Mouse (Mus musculus) heart, adult 18-20 months (tissue): ENCODE results near the gene Fam171a2. TPM values are rescaled to one million over a fixed set of nuclear protein-coding genes. Genes with fewer than 3 reads are reported as not detected.

Experiments
- DNase-seq, 2 experiments: peaks; one replicate each; pipeline ENCODE4 v3.0.0; 2021 to 2022; ENCODE audit warnings: mixed read lengths in 1 of 2
- long read RNA-seq, 2 experiments: library from polyadenylated mRNA; stranded (forward); transcript quantifications; one replicate each; pipeline ENCODE4 v2.0.0; 2021
- total RNA-seq, 2 experiments: library from RNA; stranded (reverse); gene quantifications; 2 replicates each; pipeline ENCODE4 v1.2.3; 2021

Fam171a2 gene
- total RNA-seq = 1 to 10 TPM; 3.4 to 4.8 TPM
- long read RNA-seq, experiment 1 = 0 reads
- long read RNA-seq, experiment 2 = 0 reads

- DNase-seq = peak; percentile 69 to 81
Observed at GRCm38 (mm10) chr11:102447497-102447896, at the start of gene Fam171a2. Gene Fam171a2, minus strand, starts transcription at chr11:102447682.

DNA sequence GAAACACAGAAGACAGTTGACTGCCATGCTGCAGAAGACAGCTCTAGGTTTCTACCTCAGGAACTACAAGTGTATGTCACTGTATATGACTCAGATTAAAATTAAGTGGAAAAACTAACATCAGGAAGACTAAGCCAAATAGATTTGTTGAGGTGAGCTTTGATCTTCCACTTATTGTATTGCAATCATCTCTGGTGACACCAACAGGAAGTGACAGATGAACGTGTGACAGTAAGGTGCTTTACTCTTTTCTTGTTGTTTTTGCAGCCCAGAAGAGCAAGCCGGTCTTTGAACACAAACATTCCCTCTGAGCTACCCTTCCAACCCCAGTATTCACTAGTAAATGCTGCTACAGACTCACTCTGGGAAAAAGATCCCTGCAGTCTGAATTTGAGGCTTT lies 49.2 kb upstream of the Fam171a2 start:
- DNase-seq = no peak

GRCm38 (mm10) chr11:102496206-102496605 lies 48.7 kb upstream of the Fam171a2 start:
- DNase-seq = no peak

DNA sequence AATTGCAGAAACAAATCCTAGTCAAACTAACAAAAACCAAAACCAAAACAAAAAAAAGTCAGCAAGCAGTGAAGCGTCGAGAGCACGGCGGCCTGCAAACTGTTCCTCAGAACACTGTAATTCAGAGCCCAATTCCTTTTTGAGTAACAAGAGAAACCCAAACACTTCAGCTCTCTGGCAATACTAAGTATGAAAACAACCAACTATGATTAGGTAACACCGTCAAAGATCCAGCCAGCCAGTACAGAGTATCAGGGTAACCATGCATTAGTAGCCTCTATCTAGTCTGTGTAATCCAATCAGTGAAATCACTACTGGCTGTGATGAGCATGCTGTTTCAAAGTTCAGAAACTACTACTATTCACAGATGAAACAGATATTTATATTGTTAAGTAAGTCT lies 48.3 kb upstream of the Fam171a2 start:
- no peak for DNase-seq

DNA sequence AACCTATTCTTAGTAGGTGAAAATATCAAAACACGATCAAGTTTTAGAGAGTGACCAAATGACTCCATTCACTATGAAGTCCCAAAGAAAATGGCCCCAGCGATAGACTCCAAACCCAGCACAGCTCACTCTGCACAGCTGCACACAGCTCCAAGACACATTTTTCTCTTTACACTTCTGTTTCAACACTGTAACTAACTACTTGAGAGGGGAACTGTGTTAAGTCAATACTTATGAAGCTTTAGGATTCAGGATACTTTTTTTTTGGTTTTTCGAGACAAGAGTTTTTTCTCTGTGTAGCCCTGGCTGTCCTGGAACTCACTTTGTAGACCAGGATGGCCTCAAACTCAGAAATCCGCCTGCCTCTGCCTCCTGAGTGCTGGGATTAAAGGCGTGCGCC lies 47.6 kb upstream of the Fam171a2 start:
- DNase-seq = no peak

- peak; percentile 33 to 62 for DNase-seq
Observed at GRCm38 (mm10) chr11:102494063-102494650, 46.7 kb upstream of the Fam171a2 start.

GRCm38 (mm10) chr11:102493241-102493640 lies 45.8 kb upstream of the Fam171a2 start:
- no peak for DNase-seq

GRCm38 (mm10) chr11:102487901-102488300 lies 40.4 kb upstream of the Fam171a2 start:
- no peak for DNase-seq

GRCm38 (mm10) chr11:102486733-102487386 lies 39.4 kb upstream of the Fam171a2 start:
- DNase-seq = peak; percentile 53 to 68

GRCm38 (mm10) chr11:102481779-102482178 lies 34.3 kb upstream of the Fam171a2 start:
- DNase-seq = no peak

DNA sequence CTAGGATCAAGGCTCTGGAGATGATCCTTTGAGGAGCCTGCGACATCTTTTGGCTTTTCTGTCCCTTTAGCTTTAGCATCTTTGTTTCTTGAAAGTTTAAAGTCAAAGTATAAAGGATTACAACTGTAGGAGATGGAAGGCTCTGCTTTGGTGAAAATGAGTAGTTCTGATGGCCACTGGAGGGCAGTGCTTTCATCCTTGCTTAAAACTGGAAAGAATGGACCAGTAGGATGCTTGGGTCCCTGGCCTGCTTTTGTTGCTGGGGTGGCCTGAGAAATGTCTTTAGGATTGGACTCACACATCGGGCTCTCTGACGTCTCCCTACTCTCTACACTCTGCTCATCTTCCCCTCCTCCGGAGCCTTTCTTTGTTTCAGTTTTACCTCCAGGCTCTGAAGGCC lies 33.4 kb upstream of the Fam171a2 start:
- DNase-seq = no peak

DNA sequence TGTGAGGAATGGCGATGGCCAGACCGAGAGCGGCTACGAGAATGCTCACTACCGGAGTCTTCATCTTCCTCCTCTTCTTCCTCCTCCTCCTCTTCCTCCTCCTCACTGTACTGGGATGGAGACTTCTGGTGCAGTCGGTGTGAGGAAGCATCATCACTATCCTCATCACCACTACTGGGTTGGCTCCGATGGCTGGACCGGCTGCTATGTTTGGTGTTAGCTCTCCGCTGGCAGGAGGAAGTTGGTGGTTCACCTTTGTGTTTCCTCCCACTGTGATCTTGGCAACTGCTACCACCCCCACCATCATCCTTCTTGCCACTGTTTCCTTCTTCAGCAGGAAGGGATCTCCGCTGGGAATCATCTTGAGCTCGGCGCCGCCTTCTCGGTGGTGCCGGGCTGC lies 32.6 kb upstream of the Fam171a2 start:
- no peak for DNase-seq

DNA sequence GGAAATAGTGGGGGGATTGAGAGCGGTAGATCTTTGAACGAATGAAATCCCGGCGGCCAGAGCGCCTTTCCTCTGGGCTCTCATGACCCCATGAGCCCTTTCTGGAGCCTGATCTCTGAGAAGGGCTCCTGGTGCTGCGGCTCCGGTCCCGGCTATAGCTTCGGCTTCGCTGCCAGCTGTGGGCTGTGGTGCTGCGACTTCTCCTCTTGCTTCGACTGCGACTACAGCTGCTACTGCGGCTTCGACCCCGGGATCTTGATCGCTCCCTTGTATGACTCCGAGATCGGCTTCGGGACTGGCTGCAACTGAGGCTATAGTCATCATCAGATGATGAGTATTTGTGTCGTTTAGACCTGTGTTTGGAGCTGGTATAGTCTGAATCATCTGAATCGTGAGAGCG lies 32.1 kb upstream of the Fam171a2 start:
- no peak for DNase-seq

GRCm38 (mm10) chr11:102478671-102479070 lies 31.2 kb upstream of the Fam171a2 start:
- no peak for DNase-seq

- no peak for DNase-seq
Observed at GRCm38 (mm10) chr11:102475027-102475426, 27.5 kb upstream of the Fam171a2 start.

- no peak for DNase-seq
Observed at GRCm38 (mm10) chr11:102469648-102470357, 22.3 kb upstream of the Fam171a2 start, which contains the start of gene Itga2b. Gene Itga2b, minus strand, starts transcription at chr11:102470122.

DNA sequence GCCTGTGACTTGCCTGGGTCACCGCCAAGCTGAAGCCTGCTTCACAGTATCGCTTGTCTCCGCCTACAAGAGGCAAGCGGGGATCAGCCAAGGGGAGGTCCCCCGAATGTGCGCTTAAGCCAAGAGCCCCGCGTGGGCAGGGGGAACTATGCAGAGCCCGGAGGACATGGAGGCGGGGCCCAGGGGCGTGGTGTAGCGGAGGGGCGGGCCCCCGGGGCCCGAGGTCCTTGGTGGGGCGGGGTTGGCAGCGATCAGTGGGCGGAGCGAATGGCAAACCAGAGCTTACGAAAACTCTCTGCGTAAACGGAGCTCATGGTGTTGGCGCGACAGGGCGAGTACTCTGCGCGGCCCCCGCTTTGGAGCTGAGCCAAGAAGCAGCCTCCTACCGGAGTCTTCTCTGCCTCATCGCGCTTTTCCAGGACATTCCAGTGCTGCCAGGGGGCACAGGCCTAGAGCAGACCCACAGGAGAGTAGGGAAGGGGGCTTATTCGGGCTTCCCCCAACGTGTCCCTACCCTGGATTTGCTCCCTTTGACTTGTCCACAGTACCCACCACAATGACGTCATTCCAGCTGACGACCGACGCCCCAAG lies 19.7 kb upstream of the Fam171a2 start:
- peak; percentile 98 to 99 for DNase-seq

- DNase-seq = peak; percentile 77 to 82
Observed at GRCm38 (mm10) chr11:102465713-102466436, 18.4 kb upstream of the Fam171a2 start.

DNA sequence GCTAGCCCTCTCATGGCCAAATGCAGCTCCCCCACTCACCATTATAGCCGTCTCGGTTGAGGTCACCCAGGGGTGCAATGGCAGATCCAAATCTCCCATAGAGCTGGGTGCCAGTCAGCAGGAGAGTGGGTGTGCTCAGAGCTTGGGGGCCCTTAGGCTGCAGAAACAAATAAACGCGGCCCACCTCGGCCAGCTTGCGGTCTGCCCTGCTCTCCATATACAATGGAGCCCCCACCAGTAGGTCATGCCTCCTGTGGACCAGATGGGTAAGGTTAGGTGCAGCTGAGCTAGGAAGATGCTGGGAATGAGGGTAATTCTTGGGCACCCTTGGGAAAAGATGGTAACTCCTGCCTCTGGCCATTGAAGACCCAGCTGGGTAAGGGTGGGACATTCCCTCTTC lies 17.4 kb upstream of the Fam171a2 start:
- no peak for DNase-seq

GRCm38 (mm10) chr11:102461764-102462163 lies 14.3 kb upstream of the Fam171a2 start:
- no peak for DNase-seq

DNA sequence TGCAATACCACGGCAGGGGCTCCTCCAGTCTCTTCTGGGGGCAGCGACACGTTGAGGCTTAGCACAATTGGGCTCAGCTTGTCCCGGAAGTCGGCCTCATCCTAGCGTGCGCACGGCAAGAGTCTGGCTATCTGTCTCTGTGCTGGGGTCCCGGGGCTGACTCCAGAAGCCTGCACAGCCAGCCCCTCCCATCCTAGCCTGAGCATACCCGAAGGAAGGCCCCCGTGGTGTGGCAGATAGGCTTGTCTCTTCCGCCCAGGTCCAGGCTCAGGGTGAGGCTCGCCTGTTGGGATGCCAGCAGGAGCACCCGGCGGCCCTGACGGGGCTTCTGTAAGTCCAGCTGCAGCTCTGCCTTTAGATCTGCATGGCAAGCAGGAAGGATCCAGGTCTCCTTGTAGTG lies 13.1 kb upstream of the Fam171a2 start:
- no peak for DNase-seq

DNA sequence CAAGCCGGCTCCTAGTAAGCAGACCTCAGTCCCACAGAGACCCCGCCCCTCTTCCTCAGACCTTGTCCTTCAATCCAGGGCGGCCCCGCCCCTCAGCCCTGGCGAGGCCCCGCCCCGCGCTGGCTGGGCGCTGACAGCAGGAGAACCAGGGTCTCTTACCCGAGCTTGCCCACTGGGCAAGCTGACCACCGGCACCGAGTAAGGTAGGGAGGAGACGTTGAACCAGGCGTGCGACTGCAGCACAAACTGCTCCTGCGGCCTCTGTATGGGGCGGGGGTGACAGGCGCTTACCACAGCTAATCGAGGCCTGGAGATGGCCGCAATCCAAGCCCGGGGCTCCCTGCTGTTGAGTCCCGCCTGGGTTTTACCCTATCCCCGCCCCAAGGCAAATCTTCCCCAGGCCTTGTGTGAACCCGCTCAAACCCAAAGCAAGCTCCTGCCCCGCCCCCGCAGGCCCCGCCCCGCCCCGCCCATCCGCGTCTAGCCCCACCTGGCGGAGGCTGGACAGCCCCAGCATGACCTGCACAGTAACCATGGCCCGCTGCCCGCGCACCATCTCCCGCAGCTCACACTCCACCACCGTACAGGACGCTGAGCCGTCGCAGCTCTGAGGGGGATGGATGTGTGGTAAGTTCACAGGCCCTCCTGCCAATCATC lies 8.4 kb upstream of the Fam171a2 start:
- peak; percentile 65 for DNase-seq
